Mouse (Mus musculus) hindbrain, embryonic 10.5 days (tissue): Measurements from ENCODE around the gene Prkag2. TPM values are rescaled to one million over a fixed set of nuclear protein-coding genes. Genes with fewer than 3 reads are reported as not detected.

Experiments used
- DNase-seq: peaks from one replicate; pipeline ENCODE4 v3.0.0-alpha.2; 2017; ENCODE audit warnings: low spot score
- H3K27ac ChIP-seq: fragments of 300-500 bp; sonication (generic); 2 replicates; pipeline ENCODE4 v1.5.1; 2016; ENCODE audit warnings: mild to moderate bottlenecking, moderate library complexity
- H3K27me3 ChIP-seq: fragments of 300-500 bp; sonication (generic); 2 replicates; pipeline ENCODE4 v1.6.1; 2016; ENCODE audit warnings: mild to moderate bottlenecking; ENCODE audit not compliant: poor library complexity, insufficient read depth, severe bottlenecking
- H3K36me3 ChIP-seq: fragments of 300-500 bp; sonication (generic); 2 replicates; pipeline ENCODE4 v1.6.1; 2016; ENCODE audit warnings: mild to moderate bottlenecking, moderate library complexity
- H3K4me1 ChIP-seq: fragments of 300-500 bp; sonication (generic); replicated peaks from 2 replicates; pipeline ENCODE4 v1.6.1; 2016; ENCODE audit warnings: mild to moderate bottlenecking
- H3K4me3 ChIP-seq: fragments of 300-500 bp; sonication (generic); 2 replicates; pipeline ENCODE4 v1.5.1; 2016; ENCODE audit warnings: mild to moderate bottlenecking, moderate library complexity
- H3K9me3 ChIP-seq: fragments of 300-500 bp; sonication (generic); 2 replicates; pipeline ENCODE4 v1.6.1; 2016; ENCODE audit warnings: mild to moderate bottlenecking, moderate library complexity
- WGBS: fragments of 180-500 bp; shearing (Covaris S2); methylation state at CpG from one replicate; pipeline ENCODE4 v1.1.7; 2016; 5-methylcytosine and 5-hydroxymethylcytosine counted together
- polyA plus RNA-seq: library from polyadenylated mRNA; unstranded; fragments of >200 nt; fragmentation: Nextera tagmentation; extraction: Ambion mirVana; gene quantifications from 2 replicates; pipeline ENCODE4 v1.2.1, GENCODE M21; 2016

Prkag2 gene
- polyA plus RNA-seq, 1 experiment from 2014 or later = 46.3 TPM

- 19% methylated on average over 21 of the region's 21 CpGs for WGBS
These were observed 41.3 kb downstream of the Prkag2 start for GRCm38 (mm10) chr5:25058853-25059741.

DNA sequence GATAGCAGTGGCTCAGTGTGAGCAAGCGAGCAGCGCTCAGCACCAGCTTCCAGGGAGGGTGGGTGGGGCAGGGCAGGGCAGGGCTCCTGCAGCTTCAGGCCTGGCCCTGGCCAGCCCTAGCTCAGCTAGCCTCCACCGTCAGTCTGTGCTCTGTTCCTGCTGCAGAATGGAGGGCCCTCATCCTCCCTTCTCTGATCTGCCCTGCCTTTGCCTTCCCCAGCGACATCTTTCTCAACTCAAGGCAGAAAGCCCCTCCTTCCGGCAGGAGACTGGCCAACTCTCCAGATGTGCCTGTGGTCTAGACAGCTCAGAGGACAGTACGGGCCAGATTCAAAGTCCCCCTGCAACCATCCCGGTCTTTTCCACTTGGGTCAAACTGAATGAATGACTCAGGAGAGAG lies 42.0 kb downstream of the Prkag2 start:
- Histone ChIP-seq H3K4me3 (no peak overlapping the region), H3K27me3 (peaks cover 38% of the 10 kb centered on the region), H3K27ac (peak overlapping the region; percentile 26; the same call in 1 of the 2 replicates), H3K4me1 (peaks cover 67% of the 10 kb centered on the region), H3K36me3 (no peaks in the 10 kb centered on the region), H3K9me3 (no peaks in the 10 kb centered on the region)
- no peak for DNase-seq
- 34% methylated on average over 7 of the region's 7 CpGs for WGBS

More at GRCm38 (mm10) chr5:25058853-25059741, 41.3 kb downstream of the Prkag2 start:
- Histone ChIP-seq H3K4me3 (peak overlapping the region; percentile 10), H3K4me1 (peaks cover 65% of the 10 kb centered on the region), H3K36me3 (no peaks in the 10 kb centered on the region), H3K27ac (peak overlapping the region; percentile 72), H3K9me3 (no peaks in the 10 kb centered on the region), H3K27me3 (peaks cover 38% of the 10 kb centered on the region)
- peak; percentile 53 for DNase-seq

- no peak for DNase-seq
- 39% methylated on average over 4 of the region's 4 CpGs for WGBS
These were observed 45.2 kb downstream of the Prkag2 start for GRCm38 (mm10) chr5:25055288-25055687.

DNA sequence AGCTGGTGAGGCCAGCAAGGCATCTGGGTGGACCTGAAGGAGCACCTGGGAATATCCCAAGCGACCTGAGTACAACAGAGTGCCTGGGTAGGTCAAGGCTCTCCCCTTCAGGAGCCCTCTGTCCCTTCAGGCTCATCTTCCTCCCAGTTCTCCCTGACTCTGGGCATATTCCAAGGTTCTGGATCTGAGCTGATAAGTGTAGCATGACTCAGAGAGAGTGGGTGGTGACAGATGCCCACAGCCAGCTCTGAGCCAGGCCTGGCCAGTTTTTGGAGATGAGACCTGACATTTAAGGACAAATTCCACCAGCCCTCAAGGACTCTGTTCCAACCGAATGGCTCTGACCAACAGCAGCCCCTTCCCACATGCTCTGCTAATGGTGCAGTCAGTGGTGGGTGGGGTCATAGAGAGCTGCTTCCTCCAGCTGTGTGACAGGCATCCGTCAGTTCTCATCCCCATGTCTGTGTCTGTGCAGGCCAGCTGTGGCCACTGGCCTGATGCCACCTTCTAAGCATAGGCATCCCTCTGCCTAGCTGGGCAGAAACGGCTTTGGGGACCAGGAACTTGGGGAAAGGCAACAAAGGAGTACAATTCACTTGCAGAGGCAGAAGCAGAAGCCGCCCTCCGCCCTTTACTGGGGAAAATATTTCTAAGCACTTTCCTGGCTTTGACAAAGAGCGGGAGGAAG lies 46.3 kb downstream of the Prkag2 start:
- 73% methylated on average over 7 of the region's 7 CpGs for WGBS
- DNase-seq = no peak
- peak overlapping the region; percentile 18; the same call in 1 of the 2 replicates for H3K27ac ChIP-seq

More at GRCm38 (mm10) chr5:25055288-25055687, 45.2 kb downstream of the Prkag2 start:
- peak overlapping the region; percentile 50 for H3K27ac ChIP-seq
- no peaks in the 10 kb centered on the region for H3K36me3 ChIP-seq
- peaks cover 25% of the 10 kb centered on the region for H3K27me3 ChIP-seq
- H3K9me3 ChIP-seq = no peaks in the 10 kb centered on the region
- peaks cover 53% of the 10 kb centered on the region for H3K4me1 ChIP-seq
- no peak overlapping the region for H3K4me3 ChIP-seq

DNA sequence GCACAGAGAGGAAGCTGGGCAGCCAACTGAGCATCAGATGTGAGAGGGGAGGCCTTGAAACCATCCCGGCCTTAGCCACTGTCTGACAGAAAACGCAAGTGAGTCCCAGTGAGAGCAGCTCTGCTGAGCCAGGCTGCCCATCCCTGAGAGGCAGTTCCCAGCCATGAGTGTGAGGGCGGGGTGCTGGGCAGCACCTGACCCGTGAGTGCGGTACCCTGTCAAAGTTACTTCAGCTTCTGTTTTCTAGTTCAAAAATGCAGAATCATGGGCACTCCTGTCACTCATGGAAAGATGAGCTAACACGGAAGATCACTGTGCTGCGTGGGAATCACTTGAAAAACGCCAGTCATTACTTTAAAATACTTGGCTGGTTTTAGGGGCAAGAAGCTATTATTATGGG lies 49.6 kb downstream of the Prkag2 start:
- H3K4me3 ChIP-seq = no peak overlapping the region
- WGBS = 80% methylated on average over 8 of the region's 8 CpGs

More for the DNA sequence above, 46.3 kb downstream of the Prkag2 start:
- Histone ChIP-seq H3K36me3 (no peaks in the 10 kb centered on the region), H3K4me1 (peaks cover 42% of the 10 kb centered on the region), H3K9me3 (no peaks in the 10 kb centered on the region), H3K27me3 (peaks cover 13% of the 10 kb centered on the region), H3K4me3 (no peak overlapping the region)

GRCm38 (mm10) chr5:25047670-25048069 lies 52.8 kb downstream of the Prkag2 start:
- WGBS = 59% methylated on average over 1 of the region's 1 CpGs
- 0 out of 2 replicates have a peak, but pooled peaks cover 3% of the 10 kb centered on the region for H3K4me1 ChIP-seq
- no peak for DNase-seq
- no peaks in the 10 kb centered on the region for H3K36me3 ChIP-seq
- no peak overlapping the region for H3K27ac ChIP-seq
- H3K9me3 ChIP-seq = no peaks in the 10 kb centered on the region
- H3K27me3 ChIP-seq = no peaks in the 10 kb centered on the region
- no peak overlapping the region for H3K4me3 ChIP-seq

More for the DNA sequence above, 49.6 kb downstream of the Prkag2 start:
- Histone ChIP-seq H3K4me1 (peaks cover 27% of the 10 kb centered on the region; the same call in 1 of the 2 replicates), H3K36me3 (no peaks in the 10 kb centered on the region), H3K27me3 (no peaks in the 10 kb centered on the region), H3K9me3 (no peaks in the 10 kb centered on the region), H3K27ac (no peak overlapping the region)
- no peak for DNase-seq

GRCm38 (mm10) chr5:25046762-25047161 lies 53.7 kb downstream of the Prkag2 start:
- no peaks in the 10 kb centered on the region for H3K36me3 ChIP-seq
- no peaks in the 10 kb centered on the region for H3K27me3 ChIP-seq
- WGBS = 86% methylated on average over 3 of the region's 3 CpGs
- 0 out of 2 replicates have a peak, but pooled peaks cover 3% of the 10 kb centered on the region for H3K4me1 ChIP-seq
- no peak overlapping the region for H3K4me3 ChIP-seq
- no peak for DNase-seq
- no peak overlapping the region for H3K27ac ChIP-seq
- H3K9me3 ChIP-seq = no peaks in the 10 kb centered on the region

DNA sequence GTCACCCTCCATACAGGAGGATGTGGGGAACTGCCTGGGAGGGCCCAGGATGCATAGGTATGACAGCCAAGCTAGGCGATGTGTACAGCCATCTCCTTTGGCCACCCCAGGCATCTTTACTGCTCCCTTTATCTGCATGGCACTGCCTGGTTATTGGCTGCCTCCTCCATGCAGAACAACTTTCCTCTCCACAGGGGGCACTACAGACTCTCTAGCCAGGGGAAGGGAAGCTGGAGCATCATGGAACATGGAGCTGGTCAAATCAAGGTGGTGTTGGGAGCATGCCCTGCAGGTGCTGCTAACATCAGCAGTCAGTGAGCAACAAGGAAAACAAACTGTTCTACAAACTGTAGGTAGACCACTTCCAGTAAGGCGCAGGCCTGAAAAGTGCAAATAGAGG lies 56.4 kb downstream of the Prkag2 start:
- Histone ChIP-seq H3K9me3 (peaks cover 4% of the 10 kb centered on the region; the same call in 1 of the 2 replicates), H3K4me1 (0 out of 2 replicates have a peak, but pooled peaks cover 3% of the 10 kb centered on the region), H3K36me3 (no peaks in the 10 kb centered on the region), H3K4me3 (no peak overlapping the region), H3K27ac (no peak overlapping the region), H3K27me3 (no peaks in the 10 kb centered on the region)
- WGBS = 90% methylated on average over 2 of the region's 2 CpGs
- DNase-seq = no peak

DNA sequence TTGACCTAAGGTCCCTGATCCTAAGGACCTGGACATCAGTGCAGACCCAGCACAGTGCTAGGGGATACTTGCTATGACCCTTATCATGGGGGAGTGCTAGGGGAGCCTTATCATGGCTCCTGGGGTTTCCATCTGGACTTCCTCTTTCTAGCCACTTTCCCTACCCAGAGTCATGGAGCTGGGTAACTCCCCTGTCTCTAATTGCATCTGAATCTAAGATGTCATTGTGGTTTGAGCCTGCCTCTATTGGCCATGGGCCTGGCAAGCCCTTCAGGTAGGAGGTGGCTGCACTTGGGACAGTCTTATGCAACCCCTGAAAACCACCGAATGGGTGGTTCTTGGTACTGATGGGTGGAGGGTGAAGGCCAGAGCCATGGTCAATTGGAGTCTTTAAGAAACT lies 58.5 kb downstream of the Prkag2 start:
- no peaks in the 10 kb centered on the region for H3K4me1 ChIP-seq
- H3K27ac ChIP-seq = no peak overlapping the region
- H3K4me3 ChIP-seq = no peak overlapping the region
- 94% methylated on average over 1 of the region's 1 CpGs for WGBS
- H3K36me3 ChIP-seq = no peaks in the 10 kb centered on the region
- peaks cover 4% of the 10 kb centered on the region; the same call in 1 of the 2 replicates for H3K9me3 ChIP-seq
- no peak for DNase-seq
- no peaks in the 10 kb centered on the region for H3K27me3 ChIP-seq

DNA sequence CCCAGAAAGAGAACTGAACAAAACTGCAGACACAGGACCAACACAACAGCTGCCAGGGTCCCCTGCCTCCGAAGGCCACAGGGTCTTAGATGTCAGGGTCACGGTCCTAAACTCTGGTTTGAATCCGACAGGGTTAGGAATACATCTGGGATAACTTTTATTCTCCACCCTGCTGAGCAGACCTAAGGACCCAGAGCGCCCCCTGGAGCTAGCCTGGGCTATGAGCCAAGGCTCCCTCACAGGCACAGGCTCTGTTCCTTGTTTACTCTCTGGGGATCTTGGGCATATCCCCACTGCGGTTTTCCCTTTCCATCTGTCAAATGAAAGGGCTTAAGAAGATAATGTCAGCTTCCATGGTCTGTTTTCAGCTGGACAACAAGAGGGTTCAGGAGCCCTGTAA lies 59.1 kb downstream of the Prkag2 start:
- Histone ChIP-seq H3K4me3 (no peak overlapping the region), H3K4me1 (no peaks in the 10 kb centered on the region), H3K27me3 (no peaks in the 10 kb centered on the region), H3K9me3 (peaks cover 4% of the 10 kb centered on the region; the same call in 1 of the 2 replicates), H3K36me3 (no peaks in the 10 kb centered on the region), H3K27ac (no peak overlapping the region)
- WGBS = 49% methylated on average over 5 of the region's 5 CpGs
- no peak for DNase-seq

DNA sequence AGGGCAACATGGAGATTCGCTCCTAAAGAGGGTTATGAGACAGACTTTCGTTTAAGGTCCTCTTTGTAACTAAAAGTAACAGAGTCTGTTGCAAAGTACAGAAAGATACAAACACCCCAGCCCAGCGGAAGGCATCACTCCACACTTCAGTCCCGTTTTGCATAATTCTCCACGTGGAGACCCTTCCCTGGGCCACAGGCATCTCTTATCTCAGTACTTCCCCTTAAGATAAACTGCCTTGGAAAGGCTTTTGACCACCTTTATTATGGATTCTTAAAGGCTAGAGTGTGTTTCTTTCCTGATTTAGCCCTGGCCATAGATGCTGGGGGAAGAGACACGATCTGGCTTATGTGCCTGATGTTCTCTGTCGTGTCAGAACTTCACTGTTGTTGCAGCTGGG lies 59.5 kb downstream of the Prkag2 start:
- no peak for DNase-seq
- no peak overlapping the region for H3K27ac ChIP-seq
- H3K36me3 ChIP-seq = no peaks in the 10 kb centered on the region
- H3K27me3 ChIP-seq = no peaks in the 10 kb centered on the region
- 77% methylated on average over 7 of the region's 7 CpGs for WGBS
- peaks cover 4% of the 10 kb centered on the region; the same call in 1 of the 2 replicates for H3K9me3 ChIP-seq
- no peaks in the 10 kb centered on the region for H3K4me1 ChIP-seq
- H3K4me3 ChIP-seq = no peak overlapping the region

DNA sequence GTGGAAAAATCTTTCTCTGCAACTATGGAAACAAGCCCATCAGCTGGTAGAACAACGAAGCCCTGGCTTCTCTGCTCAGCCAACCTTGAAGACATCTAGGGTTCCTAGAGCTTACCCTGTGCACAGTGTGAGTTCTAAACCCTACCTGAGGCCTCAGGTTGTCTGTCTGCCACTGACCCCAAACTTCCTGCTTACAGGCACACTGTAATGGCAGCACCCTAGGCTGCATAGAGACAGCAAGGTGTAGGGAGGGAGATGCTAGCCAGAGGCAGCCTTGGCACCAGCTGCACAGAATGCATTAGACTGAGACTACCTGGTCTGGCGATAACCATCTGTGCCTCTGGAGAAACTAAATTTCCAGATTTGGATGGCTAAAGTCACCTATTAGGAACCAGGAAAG lies 61.6 kb downstream of the Prkag2 start:
- H3K4me1 ChIP-seq = no peaks in the 10 kb centered on the region
- no peak overlapping the region for H3K27ac ChIP-seq
- no peak overlapping the region for H3K4me3 ChIP-seq
- H3K27me3 ChIP-seq = no peaks in the 10 kb centered on the region
- WGBS = 89% methylated on average over 2 of the region's 2 CpGs
- H3K36me3 ChIP-seq = no peaks in the 10 kb centered on the region
- peaks cover 4% of the 10 kb centered on the region; the same call in 1 of the 2 replicates for H3K9me3 ChIP-seq
- no peak for DNase-seq

- no peaks in the 10 kb centered on the region for H3K27me3 ChIP-seq
- H3K9me3 ChIP-seq = peaks cover 4% of the 10 kb centered on the region; the same call in 1 of the 2 replicates
- 76% methylated on average over 3 of the region's 3 CpGs for WGBS
- H3K36me3 ChIP-seq = no peaks in the 10 kb centered on the region
- no peak overlapping the region for H3K4me3 ChIP-seq
- DNase-seq = no peak
- H3K27ac ChIP-seq = no peak overlapping the region
- H3K4me1 ChIP-seq = no peaks in the 10 kb centered on the region
These were observed 65.1 kb downstream of the Prkag2 start for GRCm38 (mm10) chr5:25035391-25035790.
